Mouse (Mus musculus): ENCODE measurements at regions not wholly inside any gene's neighbourhood (a gene's known extent, or its start where the extent isn't known, plus 50 kb on each side); places are given as distances from the start of the nearest gene placed in this dataset.

GRCm38 (mm10) chr3:49842119-49842518 lies 85.0 kb upstream of the Pcdh18 start:
- no peak overlapping the region for H3K4me3 ChIP-seq (ENCODE audit: low read depth, low read length)
- no peak overlapping the region for H3K27ac ChIP-seq (replicated peaks; ENCODE audit: low read depth, low read length)
- DNase-seq (ENCODE audit: low spot score) = peak; percentile 8
- WGBS = 55% methylated on average over 6 of the region's 6 CpGs
- no peak overlapping the region for H3K4me2 ChIP-seq (ENCODE audit: low read depth, low read length)
- H3K27me3 ChIP-seq (replicated peaks; ENCODE audit: control insufficient read depth, insufficient read depth, low read length) = no peaks in the 10 kb centered on the region
- H3K4me1 ChIP-seq (ENCODE audit: control insufficient read depth, insufficient read depth, low read length) = no peaks in the 10 kb centered on the region; the same call in 1 of the 2 replicates
- no peak overlapping the region for H3K9ac ChIP-seq (ENCODE audit: low read depth, low read length)
- no peak for ATAC-seq (ENCODE audit: low read depth)
- no peaks in the 10 kb centered on the region for H3K9me3 ChIP-seq (ENCODE audit: control insufficient read depth, low read length)
- H3K36me3 ChIP-seq (ENCODE audit: control insufficient read depth, insufficient read depth, low read length) = no peaks in the 10 kb centered on the region

DNA sequence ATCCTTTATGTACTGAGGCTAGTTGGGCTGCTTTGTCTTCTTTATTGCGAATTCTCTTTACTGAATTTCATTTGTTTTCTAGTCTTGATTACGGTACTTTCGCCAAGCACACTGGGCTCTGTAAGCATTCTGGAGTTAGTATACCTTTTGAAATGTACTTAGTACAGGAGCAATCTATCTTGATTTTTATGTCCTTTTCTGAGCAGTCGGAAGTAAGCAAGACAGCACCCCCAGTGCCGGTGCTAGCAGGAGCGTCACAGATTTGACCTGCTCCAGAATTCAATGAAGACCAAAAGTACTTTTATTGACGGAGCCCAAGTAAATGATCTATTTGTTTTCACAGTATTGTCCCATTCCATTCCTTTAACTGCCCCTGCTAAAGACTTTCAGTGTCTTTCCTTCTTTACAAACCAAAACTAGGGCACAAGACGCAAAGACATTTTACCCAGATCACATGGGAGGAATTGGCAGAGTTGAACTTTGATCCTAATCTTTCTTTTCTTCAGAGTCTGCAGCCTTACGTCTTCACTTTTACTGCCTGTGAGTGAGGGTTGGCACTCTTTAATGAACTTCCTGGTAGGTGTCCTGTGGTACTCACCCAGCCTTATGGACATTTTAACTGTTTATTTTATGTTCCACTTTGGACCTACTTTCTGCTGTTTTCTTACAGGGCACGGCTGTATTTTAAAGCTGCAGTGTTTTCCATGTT lies 83.5 kb upstream of the Pcdh18 start:
- DNase-seq (ENCODE audit: low spot score) (no peak), ATAC-seq (ENCODE audit: low read depth) (no peak)
- WGBS = 74% methylated on average over 10 of the region's 10 CpGs
- Histone ChIP-seq H3K4me3 (ENCODE audit: low read depth, low read length) (no peak overlapping the region), H3K4me1 (ENCODE audit: control insufficient read depth, insufficient read depth, low read length) (no peaks in the 10 kb centered on the region; the same call in 1 of the 2 replicates), H3K27ac (replicated peaks; ENCODE audit: low read depth, low read length) (no peak overlapping the region), H3K27me3 (replicated peaks; ENCODE audit: control insufficient read depth, insufficient read depth, low read length) (no peaks in the 10 kb centered on the region), H3K36me3 (ENCODE audit: control insufficient read depth, insufficient read depth, low read length) (no peaks in the 10 kb centered on the region), H3K9ac (ENCODE audit: low read depth, low read length) (no peak overlapping the region), H3K4me2 (ENCODE audit: low read depth, low read length) (no peak overlapping the region), H3K9me3 (ENCODE audit: control insufficient read depth, low read length) (no peaks in the 10 kb centered on the region)

DNA sequence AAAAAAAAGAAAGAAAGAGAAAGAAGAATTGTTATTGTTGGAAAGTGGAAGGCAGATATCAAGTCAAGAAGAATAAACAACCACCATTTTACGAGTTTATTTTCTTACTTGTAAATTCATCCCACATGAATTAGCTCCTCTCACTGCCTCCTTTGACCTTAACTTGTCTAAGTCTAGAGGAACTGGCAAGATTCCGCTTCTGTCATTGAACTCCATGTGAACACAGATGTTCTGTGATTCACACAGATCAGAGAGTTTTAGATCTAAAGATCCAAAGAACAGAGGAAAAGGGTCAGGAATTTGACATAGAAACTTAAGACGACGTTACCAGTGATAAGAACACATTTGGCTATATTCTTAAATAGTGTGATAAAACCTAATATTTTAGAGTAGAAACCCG lies 57.3 kb upstream of the Pcdh18 start:
- Histone ChIP-seq H3K4me3 (ENCODE audit: low read depth, low read length) (no peak overlapping the region), H3K9ac (ENCODE audit: low read depth, low read length) (no peak overlapping the region), H3K4me2 (ENCODE audit: low read depth, low read length) (no peak overlapping the region), H3K4me1 (ENCODE audit: control insufficient read depth, insufficient read depth, low read length) (no peaks in the 10 kb centered on the region), H3K27ac (replicated peaks; ENCODE audit: low read depth, low read length) (no peak overlapping the region), H3K27me3 (replicated peaks; ENCODE audit: control insufficient read depth, insufficient read depth, low read length) (no peaks in the 10 kb centered on the region), H3K9me3 (ENCODE audit: control insufficient read depth, low read length) (no peaks in the 10 kb centered on the region), H3K36me3 (ENCODE audit: control insufficient read depth, insufficient read depth, low read length) (no peaks in the 10 kb centered on the region)
- peak; percentile 44 for DNase-seq (ENCODE audit: low spot score)
- no peak for ATAC-seq (ENCODE audit: low read depth)
- WGBS = 54% methylated on average over 5 of the region's 5 CpGs

- peak overlapping the region; percentile 35 for H3K27ac ChIP-seq (replicated peaks; ENCODE audit: low read depth, low read length)
- 17% methylated on average over 5 of the region's 5 CpGs for WGBS
- ATAC-seq (ENCODE audit: low read depth) = no peak
These were observed 50.6 kb upstream of the Pcdh18 start for GRCm38 (mm10) chr3:49807721-49808120.

GRCm38 (mm10) chr3:49807280-49807679 lies 50.2 kb upstream of the Pcdh18 start:
- H3K4me1 ChIP-seq (ENCODE audit: control insufficient read depth, insufficient read depth, low read length) = peaks cover 12% of the 10 kb centered on the region; the same call in 1 of the 2 replicates
- H3K4me3 ChIP-seq (ENCODE audit: low read depth, low read length) = no peak overlapping the region
- peak overlapping the region; percentile 35; the same call in 1 of the 2 replicates for H3K27ac ChIP-seq (replicated peaks; ENCODE audit: low read depth, low read length)
- H3K4me2 ChIP-seq (ENCODE audit: low read depth, low read length) = no peak overlapping the region
- peak; percentile 22 for DNase-seq (ENCODE audit: low spot score)
- no peaks in the 10 kb centered on the region for H3K9me3 ChIP-seq (ENCODE audit: control insufficient read depth, low read length)
- no peaks in the 10 kb centered on the region for H3K27me3 ChIP-seq (replicated peaks; ENCODE audit: control insufficient read depth, insufficient read depth, low read length)
- H3K36me3 ChIP-seq (ENCODE audit: control insufficient read depth, insufficient read depth, low read length) = no peaks in the 10 kb centered on the region
- no peak for ATAC-seq (ENCODE audit: low read depth)
- no peak overlapping the region for H3K9ac ChIP-seq (ENCODE audit: low read depth, low read length)
- WGBS = 16% methylated on average over 1 of the region's 1 CpGs

More at GRCm38 (mm10) chr3:49807721-49808120, 50.6 kb upstream of the Pcdh18 start:
- Histone ChIP-seq H3K36me3 (ENCODE audit: control insufficient read depth, insufficient read depth, low read length) (no peaks in the 10 kb centered on the region), H3K27me3 (replicated peaks; ENCODE audit: control insufficient read depth, insufficient read depth, low read length) (no peaks in the 10 kb centered on the region), H3K4me2 (ENCODE audit: low read depth, low read length) (no peak overlapping the region), H3K4me3 (ENCODE audit: low read depth, low read length) (no peak overlapping the region), H3K4me1 (ENCODE audit: control insufficient read depth, insufficient read depth, low read length) (peaks cover 12% of the 10 kb centered on the region; the same call in 1 of the 2 replicates), H3K9ac (ENCODE audit: low read depth, low read length) (no peak overlapping the region), H3K9me3 (ENCODE audit: control insufficient read depth, low read length) (no peaks in the 10 kb centered on the region)
- peak; percentile 76 for DNase-seq (ENCODE audit: low spot score)

All from embryonic facial prominence, embryonic 14.5 days (tissue).